Mouse (Mus musculus) CH12.LX (cell line): ENCODE results near the gene Dkkl1.

ENCODE experiments used
- ELF1 ChIP-seq: IDR thresholded peaks from 2 replicates; pipeline ENCODE4 v1.6.1; 2014; ENCODE audit warnings: low read depth, mild to moderate bottlenecking, inconsistent platforms, low read length, improper control_type of control experiment
- GABPA ChIP-seq: IDR thresholded peaks from 2 replicates; pipeline ENCODE4 v1.6.1; 2012; ENCODE audit warnings: low read depth, low read length, improper control_type of control experiment, inconsistent platforms; ENCODE audit not compliant: insufficient replicate concordance
- SIN3A ChIP-seq: IDR thresholded peaks from 2 replicates; pipeline ENCODE4 v1.6.1; 2012; ENCODE audit warnings: low read length, improper control_type of control experiment, inconsistent platforms
- UBTF ChIP-seq: IDR thresholded peaks from 2 replicates; pipeline ENCODE4 v1.6.1; 2012; ENCODE audit warnings: low read depth, mild to moderate bottlenecking, inconsistent platforms, low read length, improper control_type of control experiment, moderate library complexity

GRCm38 (mm10) chr7:45193871-45194785 is 17.8 kb downstream of the Dkkl1 start:
- no peak for TF ChIP-seq SIN3A
- TF ChIP-seq ELF1: no peak
- no peak for TF ChIP-seq GABPA
- TF ChIP-seq UBTF: no peak
